Mouse (Mus musculus) embryonic stem cell, embryonic (primary cell): ENCODE data around the gene Fars2.
"Not testable (repeated sequence)": the region's sequence is repeated elsewhere in the genome, so short reads cannot be mapped to it uniquely, and the experiment has no call there.

Experiments
- CTCF ChIA-PET, 4 experiments: fragments of 300-600 bp in 2 of 4; fragments of 350-600 bp in 2 of 4; sonication (Branson Sonifier 250); formaldehyde crosslinking; loops; one replicate each; lab custom pipeline; 2022; ENCODE audit warnings: inconsistent platforms in 2 of 4; lab: Charles Lee
- POLR2A ChIA-PET, 4 experiments: fragments of 300-600 bp in 2 of 4; fragments of 350-600 bp in 2 of 4; sonication (Branson Sonifier 250); formaldehyde crosslinking; loops; one replicate each; lab custom pipeline; 2022; ENCODE audit warnings: antibody characterized with exemption in 4 of 4, inconsistent platforms in 1 of 4; lab: Charles Lee

Fars2 gene

DNA sequence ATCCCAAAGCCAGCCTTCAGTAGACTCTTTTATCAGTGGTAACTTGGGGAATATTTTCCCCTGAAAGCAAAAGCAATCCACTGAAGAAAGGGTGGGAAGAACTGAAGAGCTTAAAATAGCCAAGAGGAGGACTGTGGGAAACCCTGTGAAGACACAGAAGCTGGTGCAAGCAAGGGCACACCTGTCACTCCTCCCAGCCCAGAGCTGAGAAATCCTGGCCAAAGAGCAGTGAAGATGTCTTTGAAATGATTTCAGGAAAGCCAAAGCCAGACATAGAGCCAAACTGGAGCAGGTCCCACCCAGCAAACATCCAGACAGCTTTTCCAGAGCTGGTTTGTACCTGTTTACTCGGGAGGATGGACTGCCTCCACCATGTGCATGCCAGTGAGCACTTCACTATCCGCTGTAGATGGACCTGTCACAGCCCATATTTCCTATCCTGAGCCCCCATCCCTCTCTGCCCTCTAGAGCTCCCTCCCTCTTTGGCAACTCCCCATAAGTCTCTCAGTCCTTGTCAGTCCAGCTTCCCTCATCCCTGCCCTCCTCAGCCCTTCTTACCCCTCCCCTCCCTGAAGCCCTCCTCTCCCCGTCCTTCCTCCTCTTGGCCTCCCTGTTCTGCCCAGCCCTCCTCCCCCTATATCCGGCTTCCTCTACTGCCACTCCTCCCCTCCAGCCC, 327.7 kb downstream of the Fars2 start:
- POLR2A ChIA-PET: interaction anchor here in 2 of 4 experiments (0.7 to 1.0 kb wide), 2 partner anchors 34 to 520 kb away, joined by 3 to 4 read pairs; no protein-coding TSS in a partner anchor
- CTCF ChIA-PET: interaction anchor here in 1 of 4 experiments (0.7 kb wide), 1 partner anchor 1288 kb away, joined by 3 read pairs; no protein-coding TSS in a partner anchor

DNA sequence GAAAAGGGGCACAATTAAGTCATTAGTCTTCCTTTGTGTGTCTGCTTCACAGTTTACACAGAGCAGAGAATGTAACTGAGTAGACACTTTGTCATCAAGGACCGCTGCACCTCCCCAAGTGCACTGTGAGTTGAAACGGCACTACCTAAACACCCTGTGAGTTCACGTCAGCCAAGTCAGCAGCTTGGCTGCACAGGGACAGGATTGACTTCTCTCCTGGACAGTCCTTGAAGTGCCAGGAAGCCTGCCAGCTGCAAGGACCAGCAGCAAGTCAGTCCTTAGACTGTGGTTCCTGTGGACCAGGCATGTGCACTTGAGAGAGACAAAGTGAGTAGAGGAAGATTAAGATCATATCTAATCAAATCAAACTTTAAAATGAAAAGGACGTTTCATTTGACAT, 330.7 kb downstream of the Fars2 start:
- POLR2A ChIA-PET: interaction anchor here in 1 of 4 experiments (1.0 to 1.3 kb wide), 3 partner anchors 16 to 137 kb away, joined by 3 to 4 read pairs (median 3); no protein-coding TSS in a partner anchor
- CTCF ChIA-PET: no interaction called here

DNA sequence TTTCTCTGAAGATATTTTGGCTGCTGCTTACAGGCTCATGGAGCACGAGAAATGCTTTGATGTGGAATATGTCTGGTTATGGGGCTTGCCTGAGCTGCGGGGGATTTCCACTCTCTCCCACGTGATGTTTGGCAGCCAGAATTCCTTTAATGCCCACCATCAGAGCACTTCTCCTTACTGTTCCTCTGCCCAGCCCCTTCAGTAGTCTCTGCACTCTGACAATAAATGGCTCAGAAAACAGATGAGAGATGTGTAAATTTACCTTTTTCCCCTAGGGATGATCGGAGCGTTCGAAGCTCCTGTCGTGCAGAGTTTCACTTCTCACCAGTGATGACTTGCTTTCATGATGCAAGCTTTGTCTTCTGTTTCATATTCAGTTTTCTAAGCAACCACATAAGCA, 331.4 kb downstream of the Fars2 start:
- CTCF ChIA-PET: no interaction called here
- POLR2A ChIA-PET: interaction anchor here in 1 of 4 experiments (1.0 to 1.3 kb wide), 3 partner anchors 17 to 138 kb away, joined by 3 to 4 read pairs (median 3); no protein-coding TSS in a partner anchor

DNA sequence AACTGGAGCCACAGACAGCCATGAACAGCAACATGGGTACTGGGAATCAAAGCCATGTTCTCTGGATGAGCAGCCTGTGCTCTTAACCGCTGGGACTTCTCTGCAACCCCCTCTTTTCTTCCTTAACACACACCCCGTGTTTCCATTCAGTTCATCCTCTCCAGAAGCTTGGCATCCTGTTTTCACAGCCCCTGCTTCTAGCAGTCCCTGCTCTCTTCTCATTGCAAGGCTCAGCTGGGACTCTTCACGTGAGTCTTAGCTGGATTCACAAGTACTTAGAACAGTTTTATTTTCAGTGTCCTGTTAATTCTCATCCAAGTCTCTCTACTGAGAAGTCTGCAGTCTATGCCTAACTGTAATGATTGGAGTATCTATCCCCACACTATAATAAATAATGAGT, 334.2 kb downstream of the Fars2 start:
- CTCF ChIA-PET: no interaction called here

DNA sequence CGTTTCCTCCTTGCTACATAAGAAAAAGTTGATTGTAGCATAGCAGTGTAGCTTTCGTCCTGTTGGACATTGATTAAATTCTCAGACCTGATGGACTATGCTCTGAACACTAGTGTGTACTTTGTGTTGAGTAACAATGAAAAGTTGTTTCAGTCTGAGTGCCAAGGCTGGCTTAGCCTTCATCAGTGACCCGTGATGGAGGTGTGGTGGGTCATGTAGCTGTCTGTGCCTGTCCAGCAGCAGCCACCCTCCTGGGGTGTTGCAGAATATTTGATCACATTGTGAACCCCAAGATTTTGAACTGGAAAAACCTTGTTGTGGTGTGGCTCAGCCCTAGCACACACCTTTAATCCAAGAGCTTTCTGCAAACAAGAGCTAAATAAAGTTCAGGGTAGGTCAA, 343.3 kb downstream of the Fars2 start:
- ChIA-PET CTCF (interaction anchor here in 1 of 4 experiments (0.5 kb wide), 1 partner anchor 8 kb away, joined by 6 read pairs; no protein-coding TSS in a partner anchor), POLR2A (interaction anchor here in 1 of 4 experiments (0.6 to 1.5 kb wide), 3 partner anchors 11 to 92 kb away, joined by 3 to 4 read pairs (median 3); no protein-coding TSS in a partner anchor)

More for the DNA sequence above, 334.2 kb downstream of the Fars2 start:
- POLR2A ChIA-PET: interaction anchor here in 1 of 4 experiments (1.2 kb wide), 1 partner anchor 10 kb away, joined by 3 read pairs; no protein-coding TSS in a partner anchor

DNA sequence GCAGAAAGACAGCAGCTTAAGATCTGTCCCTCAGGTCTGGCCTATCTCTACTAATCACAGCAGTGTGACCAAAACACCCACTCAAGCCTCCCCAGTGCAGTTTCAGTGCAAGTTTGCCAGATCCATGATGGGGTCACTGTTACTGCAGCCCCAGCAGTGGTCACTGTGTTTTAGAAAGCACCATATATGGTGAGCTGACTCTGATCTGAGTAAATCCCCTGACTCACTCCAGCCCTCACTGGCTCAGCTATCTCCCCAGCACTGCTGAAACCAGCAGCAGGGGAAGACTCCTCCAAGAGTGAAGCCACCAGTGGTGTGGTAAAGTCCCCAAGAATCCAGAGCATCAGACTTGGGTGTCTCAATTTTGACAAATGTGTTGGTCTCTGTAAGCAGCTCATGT, 346.5 kb downstream of the Fars2 start:
- CTCF ChIA-PET: interaction anchor here in 1 of 4 experiments (0.6 kb wide), 1 partner anchor 850 kb away, joined by 3 read pairs; no protein-coding TSS in a partner anchor
- POLR2A ChIA-PET: no interaction called here

DNA sequence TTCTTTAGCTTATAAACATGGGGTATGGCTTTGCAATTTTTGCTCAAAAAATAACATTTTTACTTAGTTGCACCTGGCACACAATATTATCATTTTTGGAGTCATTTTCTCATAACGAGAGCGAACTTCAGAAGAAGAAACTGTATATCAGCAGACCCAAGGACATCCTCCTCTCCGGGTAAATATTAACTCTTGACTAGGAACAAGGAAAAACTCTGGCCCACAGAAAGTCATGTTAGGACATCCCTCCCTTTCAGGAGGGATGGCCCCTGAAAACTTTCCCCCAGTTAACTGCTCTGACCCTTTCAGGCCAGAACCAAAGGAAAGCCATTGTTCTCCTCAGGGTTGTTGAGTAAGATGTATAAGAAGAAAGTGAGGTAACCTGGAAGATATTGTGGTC, 348.9 kb downstream of the Fars2 start:
- POLR2A ChIA-PET, CTCF ChIA-PET: not testable (repeated sequence)

DNA sequence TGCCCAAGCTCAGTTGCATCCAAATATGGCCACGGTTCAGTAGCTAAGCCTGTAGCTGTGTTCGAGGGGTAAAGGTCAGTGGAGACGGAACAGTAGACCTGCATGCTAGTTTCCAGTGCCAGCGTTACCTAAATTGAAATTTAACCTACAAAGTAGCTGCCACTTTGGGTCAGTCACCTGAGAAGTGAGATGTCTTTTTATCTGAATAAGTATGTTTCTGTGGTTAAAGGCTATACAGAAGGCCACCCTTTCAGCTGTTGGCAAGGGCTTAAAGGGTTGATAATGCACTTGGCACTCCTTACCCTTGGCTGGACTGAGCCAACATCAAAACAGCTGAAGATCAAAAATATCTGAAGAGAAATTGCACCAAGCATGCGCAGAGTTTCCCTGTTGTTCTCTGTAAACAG, 349.3 kb downstream of the Fars2 start:
- CTCF ChIA-PET: no interaction called here
- POLR2A ChIA-PET: no interaction called here

DNA sequence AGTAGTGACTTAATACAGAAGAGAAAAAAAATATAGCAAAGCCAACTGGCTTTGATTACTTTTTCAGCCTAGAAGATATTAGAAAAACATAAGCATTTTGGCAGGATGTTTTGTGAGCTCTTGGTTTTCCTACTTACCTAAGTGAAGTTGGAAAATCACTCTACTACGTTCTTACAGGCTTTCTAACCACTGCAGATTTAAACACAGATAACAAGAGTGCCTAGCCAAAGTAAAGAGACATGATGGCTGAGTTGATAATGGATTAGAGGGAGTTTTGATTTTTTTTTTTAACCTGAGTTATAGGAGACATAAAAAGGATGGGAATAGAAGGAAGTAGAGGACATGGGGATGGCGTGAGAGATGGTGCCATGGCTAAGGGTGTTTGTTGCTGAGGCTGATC, 350.6 kb downstream of the Fars2 start:
- POLR2A ChIA-PET: no interaction called here
- CTCF ChIA-PET: no interaction called here

DNA sequence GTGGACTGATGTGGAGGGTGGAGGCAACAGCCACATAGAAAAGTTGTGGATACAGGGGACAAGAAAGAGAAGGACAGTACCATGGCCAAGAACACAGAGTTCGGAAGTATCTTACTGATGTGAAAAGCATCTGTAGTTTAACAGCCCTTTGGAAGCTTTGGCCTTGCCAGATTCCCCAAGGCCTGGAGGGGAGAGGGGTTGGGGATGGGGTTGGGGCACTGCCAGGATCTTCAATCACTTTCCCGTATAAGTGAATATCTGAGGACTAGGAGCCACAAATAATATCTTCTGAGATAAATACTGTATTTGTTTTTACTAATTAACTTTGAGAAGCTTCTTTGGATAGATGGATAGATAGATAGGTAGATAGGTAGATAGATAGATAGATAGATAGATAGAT, 351.8 kb downstream of the Fars2 start:
- ChIA-PET POLR2A (no interaction called here), CTCF (interaction anchor here in 1 of 4 experiments (0.7 kb wide), 1 partner anchor 8 kb away, joined by 6 read pairs; no protein-coding TSS in a partner anchor)

DNA sequence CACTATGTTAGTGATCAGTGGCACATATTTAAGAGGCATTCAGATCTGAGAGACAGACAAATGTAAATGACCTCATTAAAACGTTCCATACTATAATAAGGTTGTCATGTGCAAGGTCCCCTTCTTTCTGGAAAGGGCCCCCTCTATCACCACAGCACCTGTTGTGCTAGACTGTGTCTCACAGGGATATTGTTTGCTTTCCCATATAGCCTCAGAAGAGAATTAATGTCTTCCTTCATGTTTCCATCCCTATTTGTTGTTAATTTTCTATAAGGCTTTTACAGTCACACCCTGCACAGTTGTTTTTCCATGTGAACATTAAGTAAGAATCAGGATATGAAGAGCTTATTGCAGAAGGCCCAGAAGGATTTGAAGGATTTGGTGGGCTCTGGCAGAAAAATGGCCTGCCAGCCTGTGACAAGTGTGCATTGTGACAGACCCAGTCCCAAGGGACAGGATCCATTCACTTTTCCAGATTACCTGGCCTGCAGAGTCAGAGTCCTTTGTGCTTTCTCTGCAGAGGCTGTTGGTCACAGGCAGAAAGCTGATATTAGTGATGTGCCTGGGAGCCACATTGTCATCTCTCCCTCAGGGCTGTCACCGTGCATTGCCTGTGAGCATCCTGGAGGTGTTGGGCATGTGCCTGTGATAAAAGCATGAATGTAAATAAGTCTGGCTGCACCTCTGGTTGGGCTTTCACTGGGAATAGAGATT, 352.4 kb downstream of the Fars2 start:
- CTCF ChIA-PET: interaction anchor here in 1 of 4 experiments (0.6 kb wide), 1 partner anchor 14 kb away, joined by 3 read pairs; no protein-coding TSS in a partner anchor
- POLR2A ChIA-PET: no interaction called here

DNA sequence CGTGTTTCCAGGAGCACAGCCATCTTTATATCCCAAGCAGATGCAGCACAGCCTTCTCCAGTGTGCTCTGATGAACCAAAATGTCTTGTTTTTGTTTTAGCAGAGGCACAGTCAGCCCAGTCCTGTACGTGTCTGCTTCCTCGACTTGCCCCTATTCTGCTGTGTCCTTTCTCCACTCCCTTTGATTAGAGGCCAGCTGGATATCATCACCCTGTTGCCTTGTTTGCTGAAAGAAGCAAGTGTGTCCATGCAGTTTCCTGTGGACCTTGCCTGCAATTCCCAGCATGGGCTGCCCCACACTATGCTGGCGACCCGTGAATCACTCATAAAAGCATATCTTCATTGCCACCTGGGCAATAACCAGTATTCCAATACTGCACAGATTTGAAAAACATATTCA, 360.4 kb downstream of the Fars2 start:
- CTCF ChIA-PET: no interaction called here
- POLR2A ChIA-PET: interaction anchor here in 1 of 4 experiments (1.0 kb wide), 1 partner anchor 8 kb away, joined by 3 read pairs; no protein-coding TSS in a partner anchor

DNA sequence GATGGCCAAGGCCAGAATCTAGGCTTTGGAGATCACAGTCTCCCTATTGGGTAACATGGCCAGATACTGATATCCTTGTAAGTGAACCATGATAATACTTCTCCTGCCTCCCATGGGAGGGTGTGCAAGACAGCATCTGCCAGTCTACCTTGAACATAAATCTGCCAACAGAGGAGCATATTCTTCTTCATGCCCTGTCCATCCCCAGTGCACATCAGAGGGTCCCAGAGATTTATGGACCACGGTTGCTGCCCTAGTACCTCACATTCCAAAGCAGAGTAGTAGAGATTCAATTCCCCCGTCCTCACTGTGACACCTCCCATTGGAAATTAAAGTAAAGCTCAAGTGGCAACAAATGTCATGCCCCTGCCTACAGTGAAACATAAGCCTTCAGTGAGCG, 361.0 kb downstream of the Fars2 start:
- ChIA-PET POLR2A (interaction anchor here in 1 of 4 experiments (0.5 to 1.0 kb wide), 2 partner anchors 8 to 48 kb away, joined by 3 to 6 read pairs; no protein-coding TSS in a partner anchor), CTCF (no interaction called here)

DNA sequence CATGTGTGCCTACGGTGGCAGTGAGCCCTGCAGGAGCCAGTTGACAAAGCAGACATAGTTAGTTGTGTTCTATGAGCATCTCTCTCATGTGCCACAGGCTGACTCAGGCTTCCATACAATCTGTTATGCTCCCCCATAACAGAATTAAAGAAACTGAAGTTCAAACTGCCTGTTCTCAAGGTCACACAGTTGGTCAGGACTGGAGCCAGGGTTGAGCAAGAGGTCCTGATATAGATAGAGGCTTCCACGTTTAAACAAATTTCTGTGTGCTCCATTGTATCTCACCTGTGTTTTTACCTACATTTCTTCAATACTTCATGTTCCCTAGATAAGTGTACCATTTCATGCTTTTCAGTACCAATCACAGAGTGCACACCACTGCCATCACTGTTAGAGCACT, 362.9 kb downstream of the Fars2 start:
- ChIA-PET CTCF (no interaction called here), POLR2A (interaction anchor here in 1 of 4 experiments (1.1 kb wide), 1 partner anchor 50 kb away, joined by 3 read pairs; no protein-coding TSS in a partner anchor)

DNA sequence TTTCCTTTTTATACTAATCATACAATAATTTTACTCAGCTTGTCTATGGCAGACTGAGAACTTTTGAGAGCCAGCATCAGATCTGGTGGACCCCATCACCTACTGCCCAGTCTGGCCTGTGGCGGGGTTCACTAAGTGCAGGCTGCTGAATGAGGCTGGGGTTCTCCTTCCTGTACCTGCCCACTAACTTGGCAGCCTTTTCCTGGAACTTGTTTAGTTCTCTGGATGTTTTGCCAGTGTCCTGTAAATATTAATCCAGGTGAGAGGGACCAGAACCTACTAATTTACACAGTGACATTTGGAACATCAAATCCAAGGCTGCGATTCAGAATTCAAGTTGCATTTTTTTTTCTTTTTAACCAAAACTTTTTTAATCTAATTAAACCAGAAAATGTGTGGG, 367.2 kb downstream of the Fars2 start:
- ChIA-PET CTCF (no interaction called here), POLR2A (no interaction called here)

DNA sequence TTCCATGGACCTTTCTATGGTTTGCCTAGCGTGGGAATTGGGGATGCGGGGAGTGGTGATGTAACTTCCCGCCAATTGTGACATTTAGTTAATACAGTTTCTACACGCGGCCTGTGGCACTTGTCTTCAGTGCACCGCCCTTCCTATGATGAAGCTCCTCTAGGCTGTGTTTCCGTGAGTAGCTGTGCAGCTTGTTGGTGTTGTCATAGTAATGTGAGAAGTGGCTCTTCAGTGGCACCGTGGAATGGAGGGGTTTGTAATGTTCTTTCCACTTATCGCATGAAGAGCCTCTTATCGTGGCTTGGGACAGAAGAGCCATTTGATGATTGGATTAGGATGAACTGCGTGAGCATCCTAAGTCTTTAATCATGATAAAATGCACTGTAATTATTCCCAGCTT, 369.5 kb downstream of the Fars2 start:
- ChIA-PET POLR2A (interaction anchor here in 1 of 4 experiments (1.1 to 1.8 kb wide), 4 partner anchors 9 to 26 kb away, joined by 3 to 5 read pairs (median 4); no protein-coding TSS in a partner anchor), CTCF (no interaction called here)

DNA sequence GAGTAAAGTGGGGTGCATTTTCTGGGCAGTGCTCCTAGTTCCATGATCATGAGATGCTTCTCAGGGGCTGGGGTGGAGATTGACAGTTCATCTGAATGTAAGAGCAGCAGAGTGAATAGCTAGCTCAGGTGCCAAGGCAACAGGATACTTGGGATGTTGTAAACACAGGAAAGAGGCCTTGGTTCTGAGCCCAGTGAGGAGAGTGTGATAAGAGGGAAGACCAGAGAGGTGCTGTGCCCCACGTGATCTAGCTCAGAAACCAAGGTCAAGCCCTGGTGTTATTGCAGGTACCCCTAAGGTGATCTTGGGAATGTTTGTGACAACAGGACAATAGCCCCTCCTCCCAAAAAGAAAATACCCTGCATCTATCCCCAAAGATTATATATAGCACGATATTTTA, 372.2 kb downstream of the Fars2 start:
- ChIA-PET CTCF (no interaction called here), POLR2A (interaction anchor here in 1 of 4 experiments (1.1 kb wide), 1 partner anchor 41 kb away, joined by 4 read pairs; no protein-coding TSS in a partner anchor)

DNA sequence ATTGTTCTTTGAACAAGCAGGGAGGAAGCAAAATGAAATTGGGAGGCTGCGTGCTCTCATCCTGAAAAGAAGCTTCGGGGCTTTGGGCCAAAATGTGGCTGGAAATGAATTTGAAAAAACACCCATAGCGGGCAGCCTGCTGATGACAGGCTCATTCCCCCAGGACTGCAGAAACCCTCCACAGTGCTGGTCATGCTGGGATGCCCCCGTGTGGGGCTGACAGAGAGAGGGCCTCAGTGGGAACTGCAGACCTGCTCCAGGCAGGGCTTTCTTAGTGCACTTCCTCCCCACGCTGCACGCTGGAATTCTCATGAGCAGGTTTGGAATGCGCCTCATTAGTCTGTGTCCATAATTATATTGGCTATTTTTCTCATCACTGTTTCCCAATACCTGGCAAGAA, 373.4 kb downstream of the Fars2 start:
- POLR2A ChIA-PET: interaction anchor here in 1 of 4 experiments (1.1 kb wide), 1 partner anchor 42 kb away, joined by 4 read pairs; no protein-coding TSS in a partner anchor
- CTCF ChIA-PET: no interaction called here

DNA sequence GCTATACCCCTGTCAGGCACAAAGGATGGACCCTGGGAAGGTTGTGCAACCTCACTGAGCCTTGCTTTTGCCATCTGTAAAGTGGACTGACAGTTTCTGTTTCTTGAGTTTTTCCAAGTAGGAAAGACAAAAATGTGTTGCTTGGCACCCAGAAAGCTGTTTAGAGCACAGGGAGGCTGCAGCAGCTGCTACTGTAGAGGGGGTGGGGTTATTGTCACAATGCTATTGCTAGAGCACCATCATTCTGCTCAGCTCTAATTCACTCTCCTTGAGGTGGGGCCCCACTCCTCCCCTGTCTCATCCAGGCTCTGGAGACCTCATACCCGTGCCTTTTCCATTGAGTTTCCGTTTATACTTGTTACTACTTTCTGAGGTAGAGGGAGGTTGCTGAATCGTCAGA, 375.2 kb downstream of the Fars2 start:
- ChIA-PET CTCF (no interaction called here), POLR2A (no interaction called here)
